Mouse (Mus musculus) right cerebral cortex, postnatal 36 days (tissue): ENCODE results near the gene Rps17.

Experiments
- DNase-seq, 2 experiments: peaks; one replicate each; pipeline ENCODE4 v3.0.0; 2022; ENCODE audit warnings: low spot score in 2 of 2, mixed read lengths in 1 of 2

Rps17 gene

GRCm38 (mm10) chr7:81335705-81336431 lies 9.2 kb downstream of the Rps17 start:
- no peak for DNase-seq

GRCm38 (mm10) chr7:81331851-81332250 lies 13.2 kb downstream of the Rps17 start:
- no peak for DNase-seq

DNA sequence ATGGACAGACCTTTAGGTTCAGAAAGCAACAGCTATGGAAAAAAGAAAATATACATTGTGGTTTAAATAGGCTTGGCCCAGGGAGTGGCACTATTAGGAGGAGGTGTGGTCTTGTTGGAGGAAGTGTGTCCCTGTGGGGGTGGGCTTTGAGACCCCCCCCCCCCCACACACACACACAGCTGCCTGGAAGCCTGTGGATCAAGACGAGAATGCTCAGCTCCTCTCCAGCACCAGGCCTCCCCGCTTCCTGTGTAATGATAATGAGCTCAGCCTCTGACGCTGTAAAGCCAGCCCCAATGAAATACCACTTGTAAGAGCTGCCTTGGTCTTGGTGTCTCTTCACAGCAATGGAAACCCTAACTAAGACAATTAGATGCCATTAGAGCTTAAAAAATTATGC lies 14.3 kb downstream of the Rps17 start:
- no peak for DNase-seq

- no peak for DNase-seq
Observed at GRCm38 (mm10) chr7:81327661-81328060, 17.4 kb downstream of the Rps17 start.

DNA sequence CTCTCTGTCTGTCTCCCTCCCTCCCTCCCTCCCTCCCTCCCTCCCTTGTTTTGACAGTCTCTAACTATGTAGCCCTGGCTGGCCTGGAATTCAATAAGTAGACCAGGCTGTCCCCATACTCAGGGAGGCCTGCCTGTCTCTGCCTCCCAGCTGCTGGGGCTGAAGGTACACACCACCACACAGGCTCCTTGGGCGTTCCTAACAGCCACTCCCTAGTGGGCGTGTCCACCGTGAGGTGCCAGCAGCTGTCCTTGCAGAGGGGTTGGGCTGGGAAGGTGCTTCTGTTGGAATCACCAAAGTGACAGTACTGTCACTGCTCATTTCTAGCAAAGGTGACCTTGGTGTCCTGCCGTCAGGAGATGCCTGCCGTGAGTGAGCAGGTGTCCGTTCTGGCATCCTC lies 18.2 kb downstream of the Rps17 start:
- DNase-seq, result no peak

DNA sequence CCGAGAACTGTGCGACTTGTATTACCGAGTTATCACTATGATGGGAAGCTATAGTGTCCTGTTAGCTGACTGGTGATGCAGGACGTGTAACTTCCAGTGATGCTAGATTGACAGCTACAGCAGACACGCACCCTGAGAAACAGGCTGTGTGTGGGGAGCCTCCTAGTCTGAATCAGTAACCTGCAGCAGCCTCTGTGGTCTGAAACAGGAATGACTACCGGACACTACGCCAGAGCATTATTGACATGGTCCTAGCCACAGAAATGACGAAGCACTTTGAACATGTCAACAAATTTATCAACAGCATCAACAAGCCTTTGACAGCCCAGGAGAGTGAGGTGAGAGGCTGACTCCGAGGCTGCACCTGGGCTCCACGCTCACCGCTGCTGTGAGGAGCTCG lies 19.0 kb downstream of the Rps17 start:
- DNase-seq, result no peak

- no peak for DNase-seq
Observed at GRCm38 (mm10) chr7:81321776-81322175, 23.3 kb downstream of the Rps17 start.

- no peak for DNase-seq
Observed at GRCm38 (mm10) chr7:81319749-81320148, 25.3 kb downstream of the Rps17 start.

DNA sequence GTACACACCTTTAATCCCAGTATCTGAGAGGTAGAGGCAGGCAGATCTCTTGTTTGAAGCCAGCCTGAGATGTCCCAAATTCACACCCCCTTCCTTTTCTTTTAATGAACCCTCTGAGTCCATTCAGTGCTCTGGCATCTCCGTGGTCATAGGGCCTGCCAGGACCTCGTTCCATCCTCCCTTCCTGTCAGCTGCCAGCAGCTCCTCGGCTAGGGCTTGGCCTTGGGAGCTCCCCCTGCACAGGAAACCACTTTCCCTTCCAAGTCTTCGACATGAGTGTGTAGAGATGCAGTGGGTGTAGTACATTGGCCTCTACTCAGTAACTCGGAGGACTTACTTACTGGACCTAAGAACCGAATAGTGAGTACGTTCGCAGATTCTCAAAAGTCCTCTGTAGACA lies 29.5 kb downstream of the Rps17 start:
- no peak for DNase-seq

DNA sequence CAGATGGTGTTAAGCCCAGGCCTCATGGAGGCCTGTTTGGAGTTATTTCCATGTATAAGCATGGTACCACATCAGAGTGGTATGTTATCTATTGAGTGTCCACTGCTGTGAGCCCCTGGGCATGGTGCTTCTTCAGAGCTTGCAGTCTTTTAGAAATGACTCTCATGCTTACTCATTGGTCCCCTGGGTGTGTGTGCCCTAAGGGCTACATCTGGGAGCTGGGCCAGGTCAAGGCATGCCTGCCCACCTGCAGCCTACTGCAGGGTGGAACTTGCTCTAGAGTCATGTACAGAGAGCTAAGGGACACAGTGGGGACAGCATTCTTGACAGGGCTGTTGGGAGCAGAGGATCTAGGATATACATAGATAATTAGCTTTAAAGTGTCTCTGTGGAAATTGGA lies 33.5 kb downstream of the Rps17 start:
- DNase-seq, result no peak

DNA sequence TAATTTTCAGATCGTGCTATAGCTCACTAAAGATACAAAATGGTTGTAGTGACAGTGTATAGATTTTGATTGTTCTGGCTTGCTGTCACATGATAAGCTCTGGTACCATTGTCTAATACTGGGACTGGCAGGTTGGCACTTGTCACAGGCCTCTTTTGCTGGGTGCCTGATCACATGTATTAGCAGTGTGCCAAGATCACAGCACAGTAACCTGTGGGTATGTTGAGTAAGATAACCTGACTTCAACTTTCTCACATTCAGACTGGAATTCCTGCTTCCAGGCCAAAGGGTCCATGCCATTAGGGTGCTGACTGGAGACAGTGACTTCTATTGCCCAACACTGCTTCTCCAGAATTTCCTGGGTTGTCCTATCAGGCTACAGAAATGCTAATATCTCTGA lies 33.9 kb downstream of the Rps17 start:
- DNase-seq, result no peak

DNA sequence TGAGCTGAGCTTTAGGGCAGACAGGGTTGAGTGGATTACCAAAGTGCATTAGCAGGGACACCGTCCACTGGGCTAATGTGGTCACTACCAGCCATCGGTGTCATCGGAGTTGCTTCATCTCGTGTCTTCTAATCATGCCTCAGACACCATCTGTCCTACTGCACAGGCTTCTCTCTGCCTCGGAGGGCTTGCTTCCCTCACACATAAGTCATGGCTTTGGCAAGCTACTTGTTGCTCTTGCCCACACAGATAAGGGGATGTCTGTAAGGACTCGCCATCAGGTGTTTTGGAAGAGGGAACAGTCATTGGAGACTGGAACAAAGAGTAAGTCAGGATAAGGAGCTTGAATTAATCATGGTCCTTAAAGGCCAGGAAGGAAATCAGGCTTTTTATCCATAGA lies 35.8 kb downstream of the Rps17 start:
- no peak for DNase-seq

DNA sequence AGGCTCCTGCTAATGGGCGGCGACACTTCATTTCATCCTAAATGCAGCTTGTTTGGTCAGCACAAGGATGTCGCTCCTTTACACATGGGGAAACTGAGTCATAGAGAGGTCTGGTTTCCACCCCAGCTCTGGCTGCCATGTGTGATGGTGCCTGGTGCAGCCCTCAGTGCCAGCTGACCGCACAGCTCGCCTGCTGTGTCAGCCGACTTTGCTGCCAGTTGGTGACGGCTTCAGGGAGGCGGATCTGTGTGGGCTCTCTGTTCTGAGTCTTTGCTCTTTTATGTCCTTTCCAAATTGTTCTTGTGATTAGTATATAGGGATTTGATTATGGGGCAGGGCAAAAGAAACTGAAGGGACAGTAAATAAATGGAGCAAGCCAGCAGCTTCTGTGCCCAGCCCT lies 37.3 kb downstream of the Rps17 start:
- no peak for DNase-seq

DNA sequence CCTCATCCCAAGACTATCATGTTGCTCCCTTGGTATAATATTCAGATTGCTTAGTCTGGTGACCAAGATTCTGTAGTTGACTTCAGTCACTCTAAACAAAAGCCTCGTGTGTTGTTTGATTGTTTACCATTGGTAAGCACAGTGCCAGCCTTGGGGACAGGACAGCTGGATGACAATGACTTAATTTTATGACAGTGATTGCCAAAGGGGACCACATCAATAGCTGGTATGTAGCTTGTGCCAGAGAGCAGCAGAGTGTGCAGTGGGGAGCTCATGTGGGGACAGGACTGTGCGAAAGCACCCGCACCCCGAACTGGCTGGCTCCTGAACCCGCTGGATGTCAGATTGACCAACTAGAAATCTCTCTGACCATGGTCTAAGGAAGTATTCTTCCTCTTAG lies 40.4 kb downstream of the Rps17 start:
- no peak for DNase-seq

DNA sequence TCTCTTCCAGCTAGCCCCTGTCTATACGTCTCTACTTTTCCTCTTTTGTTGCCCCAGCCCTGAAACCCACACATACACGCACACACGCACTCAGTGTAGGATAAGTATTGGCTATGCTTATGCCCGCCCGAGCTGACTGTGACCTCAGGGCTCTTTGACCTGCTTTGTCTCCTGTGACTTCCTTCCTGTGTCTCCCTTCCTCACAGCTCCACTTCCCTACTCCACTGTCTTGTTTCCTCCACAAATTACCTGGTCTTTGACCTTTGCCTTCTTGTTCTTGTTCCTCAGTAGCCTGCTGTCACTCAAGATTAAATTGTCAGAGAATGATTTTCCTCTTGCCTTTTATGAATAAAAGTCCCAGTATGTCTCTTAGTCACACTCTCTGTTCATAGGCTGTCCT lies 41.0 kb downstream of the Rps17 start:
- DNase-seq, result no peak

- DNase-seq, result no peak
Observed at GRCm38 (mm10) chr7:81303682-81304081, 41.4 kb downstream of the Rps17 start.

DNA sequence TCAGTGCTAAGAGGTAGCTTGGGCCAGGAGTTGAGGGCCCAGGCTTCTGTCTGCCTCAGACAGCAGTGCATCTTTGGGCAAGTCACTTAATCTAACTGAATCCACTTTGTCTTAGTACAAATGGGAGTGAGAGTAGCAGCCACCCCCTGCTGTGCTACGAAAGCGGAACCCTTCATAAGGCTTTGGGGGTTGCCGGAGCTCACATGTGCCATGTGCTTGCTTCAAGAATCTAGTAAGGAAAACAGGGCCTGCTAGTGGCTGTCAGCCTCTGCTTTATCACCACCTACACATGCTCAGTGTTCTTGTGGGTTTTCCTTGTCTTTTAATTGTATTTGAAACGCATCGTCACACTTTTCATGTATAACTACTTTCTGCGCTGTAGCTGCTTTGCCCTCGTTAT lies 43.7 kb downstream of the Rps17 start:
- no peak for DNase-seq

DNA sequence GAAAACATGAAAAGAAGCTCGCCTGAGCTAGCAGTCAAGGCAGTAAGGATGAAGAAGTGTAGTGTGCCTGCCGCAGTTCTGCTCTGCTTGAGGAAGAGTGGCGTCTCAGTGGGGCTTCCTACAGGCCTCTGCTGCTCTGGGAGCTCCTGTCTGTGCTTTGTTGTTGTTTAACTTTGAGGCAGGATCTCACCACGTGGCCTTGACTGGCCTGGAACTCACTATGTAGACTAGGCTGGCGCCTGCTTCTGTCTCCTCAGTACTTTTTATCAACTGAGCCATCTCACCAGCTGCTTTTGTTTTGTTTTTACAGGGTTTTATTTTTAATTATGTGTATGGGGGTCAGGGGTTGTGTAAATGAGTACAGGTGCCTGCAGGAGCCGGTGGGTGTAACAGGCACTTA lies 46.8 kb downstream of the Rps17 start:
- no peak for DNase-seq

DNA sequence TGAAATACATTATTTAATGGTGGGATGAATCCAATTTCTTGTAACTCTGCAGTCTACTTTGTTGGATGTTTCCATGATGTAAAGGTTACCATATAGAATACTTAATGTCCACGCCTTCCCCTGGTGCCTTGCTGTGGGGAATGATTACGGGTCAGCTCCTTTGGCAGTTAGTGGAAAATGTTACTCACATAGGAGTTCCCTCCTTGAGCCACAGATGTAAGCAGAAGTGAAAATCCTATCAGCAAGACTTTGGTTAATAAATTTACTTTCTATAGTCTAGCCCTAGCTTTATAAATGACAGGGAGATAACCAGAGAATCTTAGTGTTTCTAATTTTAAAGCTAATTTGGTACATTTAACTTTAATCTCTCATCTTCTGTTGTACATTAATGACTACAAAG lies 49.9 kb downstream of the Rps17 start:
- no peak for DNase-seq
